Mouse (Mus musculus) midbrain, embryonic 11.5 days (tissue): ENCODE measurements around the gene Chrnd. TPM values are rescaled to one million over a fixed set of nuclear protein-coding genes. Genes with fewer than 3 reads are reported as not detected.

Experiments
- ATAC-seq: fragments of 200-750 bp; cut with Nextera tagmentation; 2 replicates; pipeline ENCODE4 v1.8.0; 2017; ENCODE audit warnings: moderate TSS enrichment, moderate library complexity; ENCODE audit not compliant: low FRiP score
- DNase-seq: peaks from one replicate; pipeline ENCODE4 v3.0.0; 2015; ENCODE audit warnings: low spot score; ENCODE audit errors: missing footprints
- H3K27ac ChIP-seq: fragments of 300-500 bp; sonication (generic); 2 replicates; pipeline ENCODE4 v1.5.1; 2014; ENCODE audit warnings: low read depth, low read length
- H3K27me3 ChIP-seq: fragments of 300-500 bp; sonication (generic); 2 replicates; pipeline ENCODE4 v1.6.1; 2014; ENCODE audit warnings: mild to moderate bottlenecking, low read length, moderate library complexity, mixed read lengths; ENCODE audit not compliant: control insufficient read depth, insufficient read depth
- H3K36me3 ChIP-seq: fragments of 300-500 bp; sonication (generic); 2 replicates; pipeline ENCODE4 v1.6.1; 2014; ENCODE audit warnings: mild to moderate bottlenecking, low read length, moderate library complexity, mixed read lengths; ENCODE audit not compliant: control insufficient read depth, insufficient read depth
- H3K4me1 ChIP-seq: fragments of 300-500 bp; sonication (generic); 2 replicates; pipeline ENCODE4 v1.6.1; 2014; ENCODE audit warnings: low read length; ENCODE audit not compliant: control insufficient read depth, insufficient read depth
- H3K4me2 ChIP-seq: fragments of 300-500 bp; sonication (generic); 2 replicates; pipeline ENCODE4 v1.6.1; 2014; ENCODE audit warnings: mild to moderate bottlenecking, moderate library complexity
- H3K4me3 ChIP-seq: fragments of 300-500 bp; sonication (generic); 2 replicates; pipeline ENCODE4 v1.5.1; 2014; ENCODE audit warnings: low read depth, low read length
- H3K9ac ChIP-seq: fragments of 300-500 bp; sonication (generic); 2 replicates; pipeline ENCODE4 v1.6.1; 2014; ENCODE audit warnings: low read length
- H3K9me3 ChIP-seq: fragments of 300-500 bp; sonication (generic); 2 replicates; pipeline ENCODE4 v1.6.1; 2016; ENCODE audit warnings: low read length; ENCODE audit not compliant: control insufficient read depth
- WGBS: fragments of 180-500 bp; shearing (Covaris S2); extraction: QIAGEN DNeasy Blood & Tissue Kit; methylation state at CpG from one replicate; pipeline ENCODE4 v1.1.7; 2014; 5-methylcytosine and 5-hydroxymethylcytosine counted together
- polyA plus RNA-seq: library from polyadenylated mRNA; unstranded; fragments of >200 nt; fragmentation: Nextera tagmentation; extraction: Ambion mirVana; gene quantifications from 2 replicates; pipeline ENCODE4 v1.2.1, GENCODE M21; 2014

The Chrnd gene
- polyA plus RNA-seq, 1 experiment from 2014 or later = not detected

DNA sequence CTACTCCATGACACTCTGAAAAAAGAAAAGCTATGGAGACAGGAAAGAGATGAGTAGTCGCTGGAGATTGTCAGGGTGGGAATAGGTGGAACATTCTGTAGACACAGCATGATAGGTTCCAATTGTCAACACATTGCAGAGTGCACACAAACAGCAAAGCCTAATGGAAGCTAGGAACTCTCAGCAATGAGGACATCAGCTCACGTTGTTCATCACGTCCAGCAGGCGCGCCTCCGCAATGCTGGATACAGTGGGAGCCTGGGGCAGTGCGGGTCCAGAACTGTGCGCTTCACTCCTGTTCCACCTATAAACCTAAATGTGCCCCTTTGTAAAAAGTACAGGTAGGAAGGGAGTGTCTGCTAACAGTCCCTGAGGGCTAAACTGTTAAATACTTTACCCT is 52.6 kb downstream of the Chrnd start:
- no peaks in the 10 kb centered on the region for H3K27me3 ChIP-seq
- DNase-seq (no peak), ATAC-seq (no peak)
- H3K27ac ChIP-seq = no peak overlapping the region
- H3K4me2 ChIP-seq = no peak overlapping the region
- H3K4me1 ChIP-seq = no peaks in the 10 kb centered on the region
- 93% methylated on average over 8 of the region's 8 CpGs for WGBS
- no peak overlapping the region for H3K9ac ChIP-seq
- no peaks in the 10 kb centered on the region for H3K9me3 ChIP-seq
- peaks cover 6% of the 10 kb centered on the region; the same call in 1 of the 2 replicates for H3K36me3 ChIP-seq
- H3K4me3 ChIP-seq = no peak overlapping the region

DNA sequence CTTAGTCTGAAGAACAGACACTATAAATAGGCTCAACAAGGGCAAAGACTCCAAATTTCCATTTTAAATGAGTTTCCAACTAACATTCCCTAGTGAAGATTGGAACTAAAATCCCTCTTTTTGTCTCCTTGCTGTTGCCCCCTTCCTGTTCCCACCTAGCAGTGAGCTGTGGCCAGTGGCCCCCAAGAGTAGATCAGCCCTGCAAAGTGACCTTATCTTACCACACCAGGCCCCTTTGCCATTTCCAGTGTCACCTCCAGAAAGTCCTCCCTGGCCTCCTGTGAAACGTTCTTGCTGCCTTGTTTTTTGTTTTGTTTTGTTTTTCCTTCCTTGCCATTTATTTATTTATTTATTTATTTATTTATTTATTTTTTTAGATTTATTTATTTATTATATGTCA is 55.0 kb downstream of the Chrnd start:
- Histone ChIP-seq H3K9ac (no peak overlapping the region), H3K27ac (no peak overlapping the region), H3K9me3 (no peaks in the 10 kb centered on the region), H3K27me3 (no peaks in the 10 kb centered on the region), H3K4me2 (no peak overlapping the region), H3K36me3 (no peaks in the 10 kb centered on the region), H3K4me3 (no peak overlapping the region), H3K4me1 (no peaks in the 10 kb centered on the region)
- 39% methylated on average over 1 of the region's 1 CpGs for WGBS
- no peak for ATAC-seq
- DNase-seq = no peak

DNA sequence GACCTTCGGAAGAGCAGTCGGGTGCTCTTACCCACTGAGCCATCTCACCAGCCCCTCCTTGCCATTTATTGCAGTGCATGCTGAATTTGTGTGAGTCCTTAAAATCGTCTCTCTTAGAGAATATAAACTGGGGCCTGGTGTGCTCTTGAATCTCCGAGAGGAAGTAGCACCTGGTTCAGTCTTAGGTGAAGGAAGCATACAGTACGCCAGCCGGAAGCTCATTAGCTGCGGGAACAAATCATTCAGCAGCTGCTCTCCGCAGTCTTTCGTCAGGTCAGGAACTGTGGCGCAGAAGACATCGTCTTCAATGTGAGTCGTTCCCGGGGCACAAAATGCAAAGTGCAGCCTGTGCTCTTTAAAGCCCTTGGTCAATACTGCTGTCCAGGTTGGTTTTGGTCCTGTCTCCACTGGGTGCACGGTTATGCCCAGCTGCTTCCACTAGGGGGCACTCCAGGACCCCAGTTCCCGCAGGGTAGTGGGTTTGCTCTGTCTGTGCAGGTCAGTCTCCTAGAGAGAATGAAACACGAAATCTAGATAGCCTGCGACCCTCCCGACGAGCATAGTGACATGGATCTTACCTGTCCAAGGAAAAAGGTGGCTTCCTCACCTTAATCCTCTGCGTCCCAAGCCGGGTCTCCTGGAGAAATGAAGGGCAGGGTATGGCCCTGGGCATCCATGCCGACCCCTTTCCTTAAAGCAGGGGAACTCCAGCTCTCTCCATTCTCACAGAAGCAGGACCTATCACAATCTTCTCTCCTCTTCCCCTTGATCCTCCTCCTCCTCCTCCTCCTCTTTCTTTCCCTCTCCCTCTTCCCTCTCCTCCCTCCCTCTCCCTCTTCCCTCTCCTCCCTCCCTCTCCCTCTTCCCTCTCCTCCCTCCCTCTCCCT is 55.8 kb downstream of the Chrnd start:
- DNase-seq = peak; percentile 98
- Histone ChIP-seq H3K4me1 (no peaks in the 10 kb centered on the region), H3K27ac (no peak overlapping the region), H3K36me3 (no peaks in the 10 kb centered on the region), H3K4me3 (no peak overlapping the region), H3K9me3 (no peaks in the 10 kb centered on the region), H3K9ac (no peak overlapping the region), H3K4me2 (no peak overlapping the region), H3K27me3 (no peaks in the 10 kb centered on the region)
- peak; percentile 85 for ATAC-seq
- 30% methylated on average over 22 of the region's 22 CpGs for WGBS

Other genes with a start within 250 kb of the Chrnd start
- gene Alppl2, start 100.7 kb upstream of the Chrnd start, polyA plus RNA-seq = not detected in 2 replicates
- not detected in 2 replicates for gene Alpi, start 89.0 kb upstream of the Chrnd start, polyA plus RNA-seq
- not detected in 2 replicates for gene Akp3, start 65.6 kb upstream of the Chrnd start, polyA plus RNA-seq
- gene Ecel1, start 34.1 kb upstream of the Chrnd start, polyA plus RNA-seq = 2.7 and 3.1 TPM in 2 replicates
- gene Prss56, start 7.3 kb upstream of the Chrnd start, polyA plus RNA-seq = not detected in 2 replicates
- gene Chrng, start 14.1 kb downstream of the Chrnd start, polyA plus RNA-seq = not detected in 2 replicates
- 130 and 135 TPM in 2 replicates for gene Eif4e2, start 23.3 kb downstream of the Chrnd start, polyA plus RNA-seq
- 0.58 and 0.83 TPM in 2 replicates for gene Efhd1, start 73.8 kb downstream of the Chrnd start, polyA plus RNA-seq
- gene Gigyf2, start 136.4 kb downstream of the Chrnd start, polyA plus RNA-seq = 50.7 and 51.9 TPM in 2 replicates
- gene Kcnj13, start 204.1 kb downstream of the Chrnd start, polyA plus RNA-seq = 0.14 and 0.38 TPM in 2 replicates